Mouse (Mus musculus) cerebellum, postnatal 14 days (tissue): Measurements from ENCODE around the gene Cyp2g1.
"Not testable (repeated sequence)": the region's sequence is repeated elsewhere in the genome, so short reads cannot be mapped to it uniquely, and the experiment has no call there.

Experiments used
- DNase-seq, 2 experiments: peaks; one replicate each; pipeline ENCODE4 v3.0.0; 2021; ENCODE audit warnings: mixed read lengths in 2 of 2

Gene Cyp2g1

GRCm38 (mm10) chr7:26808592-26808991 is at the start of gene Cyp2g1:
Gene Cyp2g1 (plus strand): TSS chr7:26808892.
- no peak for DNase-seq

- peak in 1 of 2 experiments; percentile 12 for DNase-seq
Observed at GRCm38 (mm10) chr7:26767084-26767483, 41.6 kb upstream of the Cyp2g1 start.

- no peak for DNase-seq
Observed at GRCm38 (mm10) chr7:26769881-26770470, 38.7 kb upstream of the Cyp2g1 start.

GRCm38 (mm10) chr7:26772866-26773586 is 35.7 kb upstream of the Cyp2g1 start:
- no peak for DNase-seq

- no peak for DNase-seq
Observed at GRCm38 (mm10) chr7:26775866-26776265, 32.8 kb upstream of the Cyp2g1 start.

- DNase-seq, result no peak
Observed at GRCm38 (mm10) chr7:26777806-26778205, 30.9 kb upstream of the Cyp2g1 start.

GRCm38 (mm10) chr7:26778474-26778873 is 30.2 kb upstream of the Cyp2g1 start:
- DNase-seq, result peak in 1 of 2 experiments; percentile 13

GRCm38 (mm10) chr7:26779799-26780416 is 28.8 kb upstream of the Cyp2g1 start:
- no peak for DNase-seq

- DNase-seq, result no peak
Observed at GRCm38 (mm10) chr7:26780510-26780909, 28.2 kb upstream of the Cyp2g1 start.

GRCm38 (mm10) chr7:26780998-26781766 is 27.5 kb upstream of the Cyp2g1 start:
- no peak for DNase-seq

GRCm38 (mm10) chr7:26781767-26782131 is 26.9 kb upstream of the Cyp2g1 start:
- no peak for DNase-seq

- peak in 1 of 2 experiments; percentile 13 for DNase-seq
Observed at GRCm38 (mm10) chr7:26783163-26783562, 25.5 kb upstream of the Cyp2g1 start.

- DNase-seq, result not testable (repeated sequence)
Observed at GRCm38 (mm10) chr7:26786013-26786412, 22.7 kb upstream of the Cyp2g1 start.

GRCm38 (mm10) chr7:26789984-26790383 is 18.7 kb upstream of the Cyp2g1 start:
- DNase-seq, result no peak

GRCm38 (mm10) chr7:26800104-26800503 is 8.6 kb upstream of the Cyp2g1 start:
- DNase-seq, result no peak

- no peak for DNase-seq
Observed at GRCm38 (mm10) chr7:26800996-26801395, 7.7 kb upstream of the Cyp2g1 start.

- DNase-seq, result not testable (repeated sequence)
Observed at GRCm38 (mm10) chr7:26831556-26832292, 23.0 kb downstream of the Cyp2g1 start.

- not testable (repeated sequence) for DNase-seq
Observed at GRCm38 (mm10) chr7:26832668-26833067, 24.0 kb downstream of the Cyp2g1 start.

- DNase-seq, result not testable (repeated sequence)
Observed at GRCm38 (mm10) chr7:26835059-26835458, 26.4 kb downstream of the Cyp2g1 start, which contains the start of gene Cyp2a5. Gene Cyp2a5 (plus strand): TSS chr7:26835305.

- not testable (repeated sequence) for DNase-seq
Observed at GRCm38 (mm10) chr7:26843400-26843799, 34.7 kb downstream of the Cyp2g1 start.

- DNase-seq, result not testable (repeated sequence)
Observed at GRCm38 (mm10) chr7:26850063-26850462, 41.4 kb downstream of the Cyp2g1 start.
